Mouse (Mus musculus): ENCODE data around the gene Hivep3.

- TF ChIP-seq CTCF (conservative IDR thresholded peaks at IDR 0.05; ENCODE audit: insufficient read depth, insufficient read length, low read depth, low read length) = no peak
- no peak for TF ChIP-seq POLR2A (IDR thresholded peaks at IDR 0.05; ENCODE audit: low read depth, low read length)
Measured at GRCm38 (mm10) chr4:119990346-119990745, 256.8 kb downstream of the Hivep3 start.
